Mouse (Mus musculus) liver, postnatal 0 days (tissue): ENCODE results near the gene Mki67.

ENCODE experiments used
- CTCF ChIP-seq: sonication (generic); IDR thresholded peaks from 2 replicates; pipeline ENCODE4 v1.5.1; 2016; ENCODE audit warnings: antibody characterized with exemption, low read depth
- EP300 ChIP-seq: IDR thresholded peaks from 2 replicates; pipeline ENCODE4 v1.6.1; 2016; ENCODE audit warnings: antibody characterized with exemption, low read depth, mild to moderate bottlenecking

- TF ChIP-seq EP300 (no peak), CTCF (peak; percentile 89)
Observed at GRCm38 (mm10) chr7:135668852-135669739, 47.1 kb downstream of the Mki67 start.
